Mouse (Mus musculus) heart, embryonic 14.5 days (tissue): ENCODE results near the gene Ntm. TPM values are rescaled to one million over a fixed set of nuclear protein-coding genes. Genes with fewer than 3 reads are reported as not detected.

Experiments
- ATAC-seq: fragments of 200-750 bp; cut with Nextera tagmentation; 2 replicates; pipeline ENCODE4 v1.8.0; 2017; ENCODE audit warnings: low read depth, moderate TSS enrichment; ENCODE audit not compliant: insufficient number of reproducible peaks, insufficient read depth, low FRiP score
- H3K27ac ChIP-seq, 2 experiments: fragments of 200-500 bp in 1 of 2; fragments of 300-500 bp in 1 of 2; sonication (generic) in 1 of 2; replicated peaks in 1 of 2; 2 replicates each; pipeline ENCODE4 v1.5.1; 2012 to 2014; ENCODE audit warnings: low read depth in 2 of 2, low read length in 2 of 2, control low read depth in 1 of 2, mild to moderate bottlenecking in 1 of 2, mixed read lengths in 1 of 2; ENCODE audit not compliant: control insufficient read depth in 1 of 2, insufficient read depth in 1 of 2
- H3K27me3 ChIP-seq: fragments of 300-500 bp; sonication (generic); 2 replicates; pipeline ENCODE4 v1.6.1; 2014; ENCODE audit warnings: mild to moderate bottlenecking, low read length, control low read depth; ENCODE audit not compliant: control insufficient read depth, insufficient read depth
- H3K36me3 ChIP-seq: fragments of 300-500 bp; sonication (generic); 2 replicates; pipeline ENCODE4 v1.6.1; 2014; ENCODE audit warnings: mild to moderate bottlenecking, control low read depth, low read length, mixed read lengths; ENCODE audit not compliant: control insufficient read depth, insufficient read depth
- H3K4me1 ChIP-seq, 2 experiments: fragments of 200-500 bp in 1 of 2; fragments of 300-500 bp in 1 of 2; sonication (generic) in 1 of 2; 2 replicates each; pipeline ENCODE4 v1.6.1; 2012 to 2014; ENCODE audit warnings: low read length in 2 of 2, control low read depth in 1 of 2, mixed read lengths in 1 of 2; ENCODE audit not compliant: control insufficient read depth in 2 of 2, insufficient read depth in 2 of 2
- H3K4me2 ChIP-seq: fragments of 300-500 bp; sonication (generic); 2 replicates; pipeline ENCODE4 v1.6.1; 2014; ENCODE audit warnings: mild to moderate bottlenecking, low read length
- H3K4me3 ChIP-seq, 2 experiments: fragments of 200-500 bp in 1 of 2; fragments of 300-500 bp in 1 of 2; sonication (generic) in 1 of 2; 2 replicates each; pipeline ENCODE4 v1.5.1; 2012 to 2014; ENCODE audit warnings: low read length in 2 of 2, mild to moderate bottlenecking in 2 of 2, control low read depth in 1 of 2, low read depth in 1 of 2, moderate library complexity in 1 of 2; ENCODE audit not compliant: control insufficient read depth in 1 of 2, insufficient read depth in 1 of 2
- H3K9ac ChIP-seq: fragments of 300-500 bp; sonication (generic); 2 replicates; pipeline ENCODE4 v1.6.1; 2014; ENCODE audit warnings: mild to moderate bottlenecking, low read length
- H3K9me3 ChIP-seq: fragments of 300-500 bp; sonication (generic); 2 replicates; pipeline ENCODE4 v1.6.1; 2016; ENCODE audit warnings: low read length, control low read depth; ENCODE audit not compliant: control insufficient read depth
- WGBS: fragments of 180-500 bp; shearing (Covaris S2); extraction: QIAGEN DNeasy Blood & Tissue Kit; methylation state at CpG from one replicate; pipeline ENCODE4 v1.1.7; 2014; 5-methylcytosine and 5-hydroxymethylcytosine counted together
- polyA plus RNA-seq: library from polyadenylated mRNA; unstranded; fragments of >200 nt; fragmentation: Nextera tagmentation; extraction: Ambion mirVana; gene quantifications from 2 replicates; pipeline ENCODE4 v1.2.1, GENCODE M21; 2014

Gene Ntm
- polyA plus RNA-seq, 1 experiment from 2014 or later: 44.4 TPM

DNA sequence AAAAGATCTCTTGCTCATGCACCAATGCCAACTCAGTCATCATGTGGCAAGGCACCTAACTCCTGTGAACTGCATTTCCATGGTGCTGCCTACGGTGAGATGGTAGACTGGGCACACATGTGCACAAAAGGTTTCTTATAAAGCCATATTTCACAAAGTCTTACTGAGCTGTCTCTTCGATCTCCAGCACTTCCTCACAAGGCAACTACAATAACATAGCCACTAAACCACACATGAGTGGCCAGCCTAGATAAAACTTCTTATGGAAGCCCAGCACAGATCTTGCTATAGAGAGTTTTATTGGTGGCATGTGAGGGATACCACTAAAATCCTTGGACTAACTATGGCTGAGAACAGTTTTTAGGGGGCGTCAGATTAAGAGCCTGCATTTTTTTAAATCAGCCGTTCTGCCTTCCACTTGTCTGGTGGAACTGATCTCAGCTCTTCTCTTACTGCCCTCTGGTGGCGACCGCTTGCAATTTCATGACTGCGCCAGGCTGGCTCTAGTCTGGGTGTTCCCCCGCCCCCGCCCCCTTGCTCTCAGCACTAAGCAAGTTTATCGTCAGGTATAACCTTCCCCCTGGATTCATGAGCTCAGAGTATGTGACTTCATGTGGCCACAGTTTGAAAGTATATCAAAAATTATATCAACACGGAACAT, 319.8 kb downstream of the Ntm start:
- H3K27me3 ChIP-seq: no peaks in the 10 kb centered on the region
- H3K4me1 ChIP-seq: peaks cover 0 to 2% of the 10 kb centered on the region in 2 experiments; a peak in 1 of 4 replicates
- no peak overlapping the region for H3K27ac ChIP-seq
- H3K9ac ChIP-seq: no peak overlapping the region
- 18% methylated on average over 11 of the region's 11 CpGs for WGBS
- no peak overlapping the region for H3K4me3 ChIP-seq
- no peak for ATAC-seq
- no peak overlapping the region for H3K4me2 ChIP-seq
- H3K9me3 ChIP-seq: no peaks in the 10 kb centered on the region
- H3K36me3 ChIP-seq: no peaks in the 10 kb centered on the region

DNA sequence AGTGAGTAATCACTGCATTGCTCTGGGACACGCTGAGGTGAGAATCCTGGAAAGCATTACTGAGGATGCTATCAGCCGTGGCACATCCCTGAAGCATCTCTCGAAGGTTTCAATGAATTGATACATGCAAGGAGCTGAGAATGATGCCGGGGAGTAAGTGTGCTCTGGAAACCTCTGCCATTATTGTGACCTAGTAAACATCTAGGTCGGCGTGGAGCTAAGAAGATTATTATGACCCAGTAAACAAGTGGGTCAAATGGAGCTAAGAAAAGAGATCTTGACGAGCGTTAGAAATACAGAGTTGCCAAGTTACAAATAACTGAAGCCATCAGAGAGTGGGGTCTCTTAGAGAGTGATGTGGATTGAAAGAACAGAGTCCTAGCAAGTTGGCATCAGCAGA, 325.6 kb downstream of the Ntm start:
- 85% methylated on average over 8 of the region's 8 CpGs for WGBS
- ATAC-seq: no peak

DNA sequence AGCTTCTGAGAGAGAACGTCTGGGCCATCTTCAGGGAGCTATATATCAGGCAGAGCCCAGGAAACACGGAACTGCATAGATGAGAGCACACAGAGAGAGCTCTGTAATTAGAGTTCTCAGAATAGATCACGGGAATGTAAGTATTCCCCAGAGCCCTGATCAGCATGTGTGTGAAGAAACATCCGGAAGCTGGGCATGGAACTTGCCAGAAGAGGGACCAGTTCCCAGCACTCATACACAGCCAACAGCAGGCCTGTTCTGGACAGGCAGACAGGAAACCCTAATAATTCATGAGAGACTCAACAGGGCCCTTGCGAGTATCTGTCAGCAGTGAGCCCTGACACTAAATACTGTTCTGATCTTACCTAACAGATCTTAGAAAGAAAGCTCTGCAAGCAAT, 345.8 kb downstream of the Ntm start:
- Histone ChIP-seq H3K9me3 (no peaks in the 10 kb centered on the region), H3K9ac (no peak overlapping the region), H3K4me1 (no peaks in the 10 kb centered on the region), H3K4me2 (no peak overlapping the region), H3K27me3 (no peaks in the 10 kb centered on the region), H3K36me3 (no peaks in the 10 kb centered on the region), H3K27ac (no peak overlapping the region), H3K4me3 (no peak overlapping the region)
- ATAC-seq: no peak
- WGBS: 60% methylated on average over 5 of the region's 5 CpGs

More for the DNA sequence above, 325.6 kb downstream of the Ntm start:
- Histone ChIP-seq H3K27ac (no peak overlapping the region), H3K9me3 (no peaks in the 10 kb centered on the region), H3K4me3 (no peak overlapping the region), H3K4me1 (no peaks in the 10 kb centered on the region), H3K9ac (no peak overlapping the region), H3K27me3 (no peaks in the 10 kb centered on the region), H3K4me2 (no peak overlapping the region), H3K36me3 (no peaks in the 10 kb centered on the region)

DNA sequence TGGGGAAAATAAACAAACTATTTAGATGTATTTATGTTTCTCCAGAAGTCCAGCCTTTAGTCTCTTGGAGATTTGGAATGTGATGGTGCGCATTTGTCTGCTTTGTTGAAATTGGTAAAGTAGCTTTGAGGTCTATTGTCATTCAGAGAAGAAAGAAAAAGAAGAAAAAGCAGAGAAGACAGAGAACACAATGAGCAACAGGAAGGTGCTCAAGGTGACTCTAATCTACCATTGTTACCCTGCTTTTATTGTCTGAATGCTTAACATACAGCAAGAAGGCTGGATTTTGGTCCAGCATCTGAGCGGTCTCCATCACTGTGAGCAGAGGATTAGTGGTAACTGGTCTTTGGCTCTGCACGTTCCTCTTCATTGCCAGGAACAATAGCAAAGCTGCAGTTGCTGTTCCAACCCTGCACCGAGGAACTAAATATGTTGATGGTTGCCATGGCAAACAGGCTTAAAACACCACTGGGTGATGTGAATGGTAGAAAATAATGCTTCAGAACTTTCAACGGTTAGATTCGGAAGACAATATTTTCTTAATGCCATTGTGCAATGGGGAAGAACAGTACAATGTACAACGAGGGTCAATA, 350.8 kb downstream of the Ntm start:
- Histone ChIP-seq H3K27me3 (no peaks in the 10 kb centered on the region), H3K36me3 (no peaks in the 10 kb centered on the region), H3K9ac (no peak overlapping the region), H3K27ac (no peak overlapping the region), H3K9me3 (no peaks in the 10 kb centered on the region), H3K4me2 (no peak overlapping the region), H3K4me3 (no peak overlapping the region), H3K4me1 (peaks cover under 1 to 4% of the 10 kb centered on the region in 2 experiments; a peak in 3 of 4 replicates)
- WGBS: 84% methylated on average over 7 of the region's 7 CpGs
- ATAC-seq: no peak

DNA sequence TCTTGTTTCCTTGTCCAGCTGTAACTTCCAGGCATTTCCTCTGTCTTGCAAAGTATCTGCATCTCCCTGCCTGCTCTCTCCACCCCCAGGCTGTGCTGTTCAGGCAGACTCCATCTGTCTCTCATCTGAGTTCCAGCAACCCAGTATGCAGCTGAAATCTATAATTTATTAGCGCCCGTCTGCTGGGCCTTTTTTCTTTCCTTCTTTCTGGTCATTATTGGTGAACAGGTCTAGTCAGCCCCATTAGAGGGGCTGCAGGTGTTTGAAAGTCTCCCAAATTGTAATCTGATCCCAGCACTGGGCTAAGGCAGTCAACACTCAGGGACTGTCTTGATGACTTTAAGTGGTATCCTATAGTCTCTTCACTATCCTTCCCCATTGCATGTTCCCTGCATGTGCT, 352.1 kb downstream of the Ntm start:
- Histone ChIP-seq H3K4me3 (no peak overlapping the region), H3K4me2 (no peak overlapping the region), H3K9me3 (peaks cover 3% of the 10 kb centered on the region; the same call in 1 of the 2 replicates), H3K9ac (no peak overlapping the region), H3K27ac (no peak overlapping the region), H3K4me1 (peaks cover 4 to 6% of the 10 kb centered on the region in 2 experiments; a peak in 3 of 4 replicates), H3K27me3 (no peaks in the 10 kb centered on the region), H3K36me3 (no peaks in the 10 kb centered on the region)
- ATAC-seq: no peak
- 83% methylated on average over 2 of the region's 2 CpGs for WGBS

DNA sequence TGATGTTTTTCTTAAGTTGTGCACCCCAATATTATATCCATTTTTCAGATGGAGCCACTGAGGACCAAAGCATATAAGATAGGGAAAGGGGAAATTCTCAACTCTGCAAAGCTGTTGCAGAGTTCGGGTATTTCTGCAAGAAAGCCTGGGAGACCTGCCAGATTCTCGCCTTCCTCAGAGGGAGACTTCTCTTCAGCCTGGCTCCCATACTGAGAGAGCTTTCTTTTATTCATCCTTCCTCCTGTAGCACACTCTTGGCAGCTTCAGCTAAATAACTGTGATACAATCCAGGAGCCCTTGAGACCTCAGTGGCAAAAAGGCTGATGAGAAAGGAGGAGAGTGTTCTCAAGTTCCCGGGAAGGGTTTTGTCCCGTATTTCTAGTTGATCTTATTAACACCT, 365.3 kb downstream of the Ntm start:
- Histone ChIP-seq H3K9ac (no peak overlapping the region), H3K4me3 (no peak overlapping the region), H3K36me3 (no peaks in the 10 kb centered on the region), H3K27me3 (no peaks in the 10 kb centered on the region), H3K9me3 (no peaks in the 10 kb centered on the region), H3K4me2 (no peak overlapping the region), H3K4me1 (peaks cover 0 to 15% of the 10 kb centered on the region in 2 experiments; a peak in 2 of 4 replicates), H3K27ac (no peak overlapping the region)
- ATAC-seq: no peak
- WGBS: 36% methylated on average over 4 of the region's 4 CpGs

DNA sequence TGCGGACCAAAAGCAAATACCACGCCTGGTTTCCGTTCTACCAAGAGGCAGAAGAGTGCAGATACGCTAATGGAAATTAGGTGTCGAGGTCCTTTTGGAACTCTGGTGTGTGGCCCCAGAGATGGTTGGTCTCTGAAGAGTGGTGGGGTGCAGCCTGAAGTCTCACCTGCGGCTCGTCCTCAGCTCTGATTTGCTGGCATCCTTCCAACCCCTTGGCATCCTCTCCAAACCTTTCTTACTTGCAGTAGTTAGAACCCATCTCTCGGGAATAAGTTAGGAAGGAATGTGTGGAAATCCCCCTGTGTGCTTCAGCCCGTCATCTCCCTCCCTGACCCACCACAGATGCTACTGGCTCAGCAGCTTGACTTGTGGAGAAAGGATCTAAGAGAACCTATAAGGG, 367.6 kb downstream of the Ntm start:
- no peak for ATAC-seq
- Histone ChIP-seq H3K9ac (no peak overlapping the region), H3K9me3 (no peaks in the 10 kb centered on the region), H3K27ac (no peak overlapping the region), H3K4me1 (peaks cover 6 to 19% of the 10 kb centered on the region in 2 experiments), H3K27me3 (no peaks in the 10 kb centered on the region), H3K36me3 (no peaks in the 10 kb centered on the region), H3K4me3 (peak overlapping the region; percentile 6 to 16; a peak in 1 of 4 replicates), H3K4me2 (peak overlapping the region; percentile 58)
- 27% methylated on average over 9 of the region's 9 CpGs for WGBS
